Mouse (Mus musculus) myocyte (in vitro differentiated cells): ENCODE measurements around the gene Slc35c2. TPM values are rescaled to one million over a fixed set of nuclear protein-coding genes. Genes with fewer than 3 reads are reported as not detected.

ENCODE experiments used
- H3K27me3 ChIP-seq: one replicate; pipeline ENCODE4 v1.6.1; 2011; ENCODE audit not compliant: control insufficient read depth, insufficient read depth, insufficient read length
- H3K36me3 ChIP-seq: one replicate; pipeline ENCODE4 v1.6.1; 2011; ENCODE audit not compliant: control insufficient read depth, insufficient read depth
- H3K4me2 ChIP-seq: one replicate; pipeline ENCODE4 v1.6.1; 2011; ENCODE audit warnings: low read depth, control low read depth
- H3K4me3 ChIP-seq: one replicate; pipeline ENCODE4 v1.5.1; 2011; ENCODE audit warnings: mild to moderate bottlenecking, control low read depth, moderate library complexity
- H3K79me2 ChIP-seq: one replicate; pipeline ENCODE4 v1.6.1; 2011; ENCODE audit not compliant: control insufficient read depth, insufficient read depth
- H3ac ChIP-seq: one replicate; pipeline ENCODE4 v1.6.1; 2011; ENCODE audit not compliant: control insufficient read depth, insufficient read length
- CEBPB ChIP-seq: IDR thresholded peaks from 2 replicates; pipeline ENCODE4 v1.6.1; 2011; ENCODE audit warnings: mild to moderate bottlenecking, moderate library complexity; ENCODE audit not compliant: poor library complexity, insufficient read depth, severe bottlenecking
- E2F4 ChIP-seq: IDR thresholded peaks from one replicate; pipeline ENCODE4 v1.6.1; 2011; ENCODE audit warnings: mild to moderate bottlenecking, control low read depth, moderate library complexity; ENCODE audit not compliant: insufficient read depth
- MAX ChIP-seq: IDR thresholded peaks from one replicate; pipeline ENCODE4 v1.6.1; 2011; ENCODE audit warnings: low read depth, mild to moderate bottlenecking, control low read depth
- MYOD1 ChIP-seq, 3 experiments: IDR thresholded peaks; one replicate each; pipeline ENCODE4 v1.6.1; 2011; ENCODE audit warnings: control low read depth in 2 of 3, low read depth in 2 of 3, mild to moderate bottlenecking in 2 of 3, moderate library complexity in 1 of 3; ENCODE audit not compliant: insufficient read length in 2 of 3, control insufficient read depth in 1 of 3
- MYOG ChIP-seq, 3 experiments: IDR thresholded peaks; one replicate each; pipeline ENCODE4 v1.6.1; 2011; ENCODE audit warnings: control low read depth in 2 of 3, low read depth in 2 of 3, mild to moderate bottlenecking in 2 of 3; ENCODE audit not compliant: insufficient read length in 2 of 3, control insufficient read depth in 1 of 3, insufficient read depth in 1 of 3
- POLR2A ChIP-seq: IDR thresholded peaks from one replicate; pipeline ENCODE4 v1.6.1; 2011; ENCODE audit warnings: low read depth, mild to moderate bottlenecking, control low read depth, moderate library complexity; ENCODE audit not compliant: insufficient read length
- POLR2AphosphoS2 ChIP-seq: IDR thresholded peaks from one replicate; pipeline ENCODE4 v1.6.1; 2011; ENCODE audit warnings: low read depth, control low read depth; ENCODE audit not compliant: insufficient read length
- REST ChIP-seq: IDR thresholded peaks from one replicate; pipeline ENCODE4 v1.6.1; 2011; ENCODE audit warnings: mild to moderate bottlenecking, control low read depth, moderate library complexity; ENCODE audit not compliant: insufficient read depth, insufficient read length
- SRF ChIP-seq: IDR thresholded peaks from one replicate; pipeline ENCODE4 v1.6.1; 2011; ENCODE audit warnings: low read depth; ENCODE audit not compliant: control insufficient read depth, insufficient read length
- TCF12 ChIP-seq: IDR thresholded peaks from one replicate; pipeline ENCODE4 v1.6.1; 2011; ENCODE audit warnings: mild to moderate bottlenecking, control low read depth; ENCODE audit not compliant: poor library complexity, insufficient read depth, severe bottlenecking
- TCF3 ChIP-seq: IDR thresholded peaks from one replicate; pipeline ENCODE4 v1.6.1; 2011; ENCODE audit warnings: low read depth, control low read depth; ENCODE audit not compliant: insufficient read length
- USF1 ChIP-seq: IDR thresholded peaks from one replicate; pipeline ENCODE4 v1.6.1; 2011; ENCODE audit warnings: low read depth, mild to moderate bottlenecking, control low read depth, moderate library complexity
- polyA plus RNA-seq: library from polyadenylated mRNA; unstranded; fragments of >200 nt; fragmentation: generic; extraction: Trizol; gene quantifications from one replicate; pipeline ENCODE4 v1.2.1, GENCODE M21; 2012; ENCODE audit warnings: missing spikeins

Slc35c2 gene
- polyA plus RNA-seq, 1 experiment, result 50.3 TPM

DNA sequence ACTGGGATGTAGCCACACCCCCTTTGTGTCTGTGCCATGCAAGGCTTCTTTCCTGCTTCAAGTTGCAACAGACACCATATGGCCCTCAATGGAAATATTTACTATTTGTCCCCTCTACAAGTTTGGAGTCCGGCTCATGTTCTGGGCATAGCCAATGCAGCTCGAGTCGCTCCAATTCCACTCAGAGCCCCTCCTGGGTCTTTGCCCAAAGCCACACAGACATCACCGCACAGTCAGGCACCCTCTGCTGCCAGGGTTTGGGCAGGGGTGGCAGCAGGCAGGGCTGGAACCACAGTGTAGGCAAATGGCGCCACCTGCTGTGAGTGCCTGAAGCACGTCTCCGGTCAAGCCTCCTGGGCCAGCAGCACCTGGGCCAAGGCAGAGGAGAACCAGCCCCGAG, 11.8 kb downstream of the Slc35c2 start:
- Histone ChIP-seq H3ac (no peak overlapping the region), H3K27me3 (no peaks in the 10 kb centered on the region), H3K4me3 (no peak overlapping the region), H3K79me2 (no peaks in the 10 kb centered on the region), H3K4me2 (no peak overlapping the region), H3K36me3 (no peaks in the 10 kb centered on the region)
- TF ChIP-seq E2F4 (no peak), MYOG (IDR thresholded peaks at IDR 0.05; ENCODE audit: control insufficient read depth in 1 of 3, insufficient read depth in 1 of 3, insufficient read length in 2 of 3, low read depth in 2 of 3) (peak in 1 of 3 experiments; percentile 64), POLR2AphosphoS2 (peak; percentile 56), MYOD1 (IDR thresholded peaks at IDR 0.05; ENCODE audit: control insufficient read depth in 1 of 3, insufficient read length in 2 of 3, low read depth in 2 of 3) (peak in 2 of 3 experiments; percentile 24 to 47)

DNA sequence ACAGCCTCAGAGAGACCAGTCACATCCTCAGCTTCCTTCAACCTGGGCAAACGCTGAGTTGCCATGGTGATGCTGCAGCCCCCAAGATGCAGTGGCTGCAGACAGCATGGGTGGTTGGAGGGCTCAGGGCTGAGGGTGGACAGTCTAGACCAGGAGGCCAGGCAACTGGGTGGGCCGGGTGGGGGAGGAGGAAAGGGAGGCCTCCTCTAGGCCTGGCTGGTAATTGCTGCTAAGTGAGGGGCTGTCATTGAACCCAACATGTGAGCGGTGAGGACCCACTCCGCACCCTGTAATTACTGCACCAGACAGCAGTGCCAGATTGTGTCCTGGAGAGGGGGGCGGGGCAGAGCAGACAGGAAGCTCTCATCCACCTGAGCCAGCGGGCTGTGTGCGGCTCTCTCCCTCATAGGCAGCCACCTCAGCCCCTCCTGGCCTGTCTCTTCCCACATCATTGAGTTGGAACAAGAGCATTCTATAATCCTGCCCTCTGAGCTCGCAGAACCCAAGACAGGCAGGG, 12.5 kb downstream of the Slc35c2 start:
- no peak for TF ChIP-seq SRF
- TF ChIP-seq POLR2AphosphoS2, result no peak
- TF ChIP-seq MYOG (IDR thresholded peaks at IDR 0.05; ENCODE audit: control insufficient read depth in 1 of 3, insufficient read depth in 1 of 3, insufficient read length in 2 of 3, low read depth in 2 of 3), result no peak
- TF ChIP-seq CEBPB, result no peak
- no peak for TF ChIP-seq TCF12
- no peak for TF ChIP-seq USF1
- Histone ChIP-seq H3K36me3 (no peaks in the 10 kb centered on the region), H3K27me3 (no peaks in the 10 kb centered on the region), H3ac (no peak overlapping the region), H3K4me3 (no peak overlapping the region), H3K4me2 (no peak overlapping the region), H3K79me2 (no peaks in the 10 kb centered on the region)

DNA sequence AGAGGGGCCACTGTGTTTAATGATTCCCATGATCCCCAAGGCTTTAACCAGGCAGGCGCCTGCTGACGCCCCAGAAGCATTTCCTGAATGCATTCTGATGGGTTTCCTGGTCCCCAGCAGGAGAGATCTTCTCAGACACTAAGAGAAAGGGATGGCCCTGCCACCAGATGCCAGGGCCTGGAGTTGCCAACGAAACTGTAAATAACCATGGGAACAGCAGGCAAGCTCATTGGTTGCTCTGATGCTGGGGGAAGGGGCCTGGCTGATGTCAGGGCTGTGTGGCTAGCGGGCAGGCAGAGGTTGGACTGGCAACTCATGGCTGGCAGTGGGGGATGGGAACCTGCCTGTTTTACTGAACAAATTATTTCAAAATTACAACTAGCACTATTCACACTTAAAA, 14.1 kb downstream of the Slc35c2 start:
- no peak overlapping the region for H3K4me3 ChIP-seq
- no peak for TF ChIP-seq E2F4
- no peak for TF ChIP-seq MYOD1 (IDR thresholded peaks at IDR 0.05; ENCODE audit: control insufficient read depth in 1 of 3, insufficient read length in 2 of 3, low read depth in 2 of 3)
- TF ChIP-seq POLR2A, result no peak
- no peak for TF ChIP-seq SRF
- TF ChIP-seq CEBPB, result no peak
- TF ChIP-seq MAX, result no peak
- no peak for TF ChIP-seq TCF3
- no peak for TF ChIP-seq POLR2AphosphoS2
- TF ChIP-seq USF1, result no peak
- TF ChIP-seq MYOG (IDR thresholded peaks at IDR 0.05; ENCODE audit: control insufficient read depth in 1 of 3, insufficient read depth in 1 of 3, insufficient read length in 2 of 3, low read depth in 2 of 3), result no peak
- no peak for TF ChIP-seq REST
- no peak for TF ChIP-seq TCF12
- H3K27me3 ChIP-seq, result no peaks in the 10 kb centered on the region
- no peaks in the 10 kb centered on the region for H3K79me2 ChIP-seq
- no peak overlapping the region for H3K4me2 ChIP-seq
- H3ac ChIP-seq, result no peak overlapping the region
- no peaks in the 10 kb centered on the region for H3K36me3 ChIP-seq

DNA sequence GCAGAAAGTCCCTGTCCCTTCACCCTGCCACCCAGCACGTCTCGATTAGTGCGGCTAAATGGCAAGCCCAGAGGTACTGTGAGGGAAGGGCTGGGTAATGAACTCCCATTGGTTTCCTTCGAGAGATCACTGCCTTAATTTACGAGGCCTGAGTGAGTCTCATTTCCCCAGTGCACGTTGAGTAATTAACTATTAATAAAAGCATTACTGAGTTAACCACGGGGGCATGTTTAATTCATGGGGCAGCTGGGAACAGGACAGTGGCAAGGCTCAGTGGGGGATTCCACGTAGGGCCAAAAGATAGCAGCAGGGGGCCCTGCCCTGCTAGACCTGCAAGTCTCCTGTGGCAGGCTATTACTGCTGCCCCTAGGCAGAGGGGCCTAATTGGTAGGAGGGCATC, 16.3 kb downstream of the Slc35c2 start:
- H3K79me2 ChIP-seq, result no peaks in the 10 kb centered on the region
- no peak overlapping the region for H3ac ChIP-seq
- H3K36me3 ChIP-seq, result no peaks in the 10 kb centered on the region
- H3K4me2 ChIP-seq, result no peak overlapping the region
- no peak overlapping the region for H3K4me3 ChIP-seq
- no peak for TF ChIP-seq SRF
- no peak for TF ChIP-seq E2F4
- TF ChIP-seq POLR2AphosphoS2, result no peak
- TF ChIP-seq USF1, result no peak
- TF ChIP-seq MYOG (IDR thresholded peaks at IDR 0.05; ENCODE audit: control insufficient read depth in 1 of 3, insufficient read depth in 1 of 3, insufficient read length in 2 of 3, low read depth in 2 of 3), result no peak
- no peak for TF ChIP-seq TCF12
- no peak for TF ChIP-seq TCF3
- TF ChIP-seq MAX, result no peak
- no peak for TF ChIP-seq MYOD1 (IDR thresholded peaks at IDR 0.05; ENCODE audit: control insufficient read depth in 1 of 3, insufficient read length in 2 of 3, low read depth in 2 of 3)
- no peak for TF ChIP-seq CEBPB
- no peak for TF ChIP-seq POLR2A
- no peak for TF ChIP-seq REST
- no peaks in the 10 kb centered on the region for H3K27me3 ChIP-seq

DNA sequence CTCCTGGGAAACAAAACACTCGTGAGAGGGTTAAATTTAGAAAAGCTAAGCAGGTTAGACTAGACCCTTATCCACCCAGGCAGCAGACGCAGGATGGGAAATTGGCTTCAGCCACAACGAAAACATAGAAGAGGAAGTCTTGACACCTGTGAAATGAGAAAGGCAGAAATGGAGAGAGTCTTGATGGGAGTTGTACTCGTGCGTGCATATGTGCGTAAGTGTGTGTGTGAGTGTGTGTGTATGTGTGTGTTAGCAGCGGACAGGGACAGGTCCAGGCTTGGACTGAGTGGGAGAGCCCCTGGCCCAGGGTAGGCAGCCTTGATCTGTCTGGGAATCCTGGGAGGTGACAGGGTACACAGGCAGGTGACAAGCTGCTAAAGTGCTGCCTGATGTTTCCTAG, 16.8 kb downstream of the Slc35c2 start:
- Histone ChIP-seq H3K79me2 (no peaks in the 10 kb centered on the region), H3K4me3 (no peak overlapping the region), H3ac (no peak overlapping the region), H3K27me3 (no peaks in the 10 kb centered on the region), H3K4me2 (no peak overlapping the region), H3K36me3 (no peaks in the 10 kb centered on the region)
- TF ChIP-seq CEBPB (no peak), TCF3 (no peak)
